Comparison of ENCODE assay signal across 10 mouse cellular contexts in the genomic region with DNA sequence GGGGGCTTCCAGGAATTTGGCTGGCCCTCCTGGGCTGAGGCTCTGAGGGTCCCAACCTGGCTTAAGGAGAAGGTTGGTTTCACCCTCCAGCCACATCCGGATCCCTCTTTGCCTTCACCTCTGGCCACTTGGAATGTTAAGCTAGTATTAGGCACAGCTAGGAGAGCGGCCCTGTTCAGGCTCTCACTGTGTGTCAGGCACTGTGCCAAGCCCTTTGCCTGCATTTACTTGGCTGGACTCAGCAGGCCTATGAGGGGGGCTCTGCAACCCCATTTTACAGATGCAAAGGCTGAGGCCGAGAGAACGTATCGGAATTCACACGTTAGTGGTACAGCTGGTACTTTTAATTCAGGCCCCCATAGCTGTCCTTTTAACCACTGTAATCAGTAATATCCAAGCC. TPM values are rescaled to one million over a fixed set of nuclear protein-coding genes. Genes with fewer than 3 reads are reported as not detected.
DNase-seq lines count a peak whose midpoint lies in the region; ATAC-seq and TF ChIP-seq lines count a peak whose summit lies in the region.
"Had no signal": no experiment of that assay in that cellular context is flagged by ENCODE, and none has a peak within 500 bp of the region (broad histone marks: within the 10 kb centered on the region; RNA-seq: fewer than 3 reads in every experiment).

No protein-coding gene starts in this region.

- peaks cover 98% of the 10 kb centered on the region for H3K4me1 ChIP-seq in heart, embryonic 13.5 days
- peaks cover 97% of the 10 kb centered on the region for H3K4me1 ChIP-seq in E14TG2a.4 (replicated peaks; ENCODE audit: low read depth, low read length)
- peaks cover 39% of the 10 kb centered on the region for H3K4me1 ChIP-seq in forebrain, embryonic 11.5 days (replicated peaks; ENCODE audit: control insufficient read depth, insufficient read depth, low read length)
- peaks cover 82% of the 10 kb centered on the region for H3K4me1 ChIP-seq in liver, embryonic 12.5 days

- DNase-seq in heart, postnatal 25 days (ENCODE audit: low spot score): no peak
- DNase-seq in forebrain, embryonic 11.5 days (ENCODE audit: low spot score): no peak
- DNase-seq in kidney, postnatal 25 days: peak; percentile 60 to 64
- no peak for DNase-seq in ovary, adult 18-20 months (ENCODE audit: low spot score)
- DNase-seq in urinary bladder, postnatal 10 days (ENCODE audit: low spot score): no peak
- DNase-seq: lung, adult 18-20 months had no signal

- TF ChIP-seq CTCF in E14TG2a.4 (conservative IDR thresholded peaks at IDR 0.05; ENCODE audit: low read length): no peak

- intact Hi-C loops in heart, postnatal 25 days (cut with DNase I): no loop called here

- H3K27ac ChIP-seq in heart, embryonic 13.5 days (replicated peaks): peak overlapping the region; percentile 89; the same call in 1 of the 2 replicates
- no peak overlapping the region for H3K27ac ChIP-seq in forebrain, embryonic 11.5 days (ENCODE audit: low read depth, low read length)
- H3K27ac ChIP-seq in liver, embryonic 12.5 days: no peak overlapping the region

- H3K4me2 ChIP-seq in heart, embryonic 13.5 days: no peak overlapping the region
- no peak overlapping the region for H3K4me2 ChIP-seq in forebrain, embryonic 11.5 days (ENCODE audit: low read depth, low read length, severe bottlenecking)
- H3K4me2 ChIP-seq in liver, embryonic 12.5 days: no peak overlapping the region

- no peak for ATAC-seq in heart, embryonic 13.5 days (ENCODE audit: extremely low read depth, insufficient number of reproducible peaks, low FRiP score, low TSS enrichment)
- peak; percentile 17 for ATAC-seq in forebrain, embryonic 11.5 days (replicated peaks; ENCODE audit: low FRiP score)
- no peak for ATAC-seq in liver, embryonic 12.5 days

- H3K36me3 ChIP-seq in heart, embryonic 13.5 days: peaks cover 26% of the 10 kb centered on the region
- peaks cover 37% of the 10 kb centered on the region for H3K36me3 ChIP-seq in E14TG2a.4 (ENCODE audit: insufficient read depth, low read length)
- no peaks in the 10 kb centered on the region for H3K36me3 ChIP-seq in forebrain, embryonic 11.5 days (ENCODE audit: control insufficient read depth, insufficient read depth, low read length)
- H3K36me3 ChIP-seq in liver, embryonic 12.5 days: 0 out of 2 replicates have a peak, but pooled peaks cover 8% of the 10 kb centered on the region

- no peak overlapping the region; the same call in 1 of the 2 replicates for H3K9ac ChIP-seq in heart, embryonic 13.5 days
- H3K9ac ChIP-seq in forebrain, embryonic 11.5 days (ENCODE audit: low read length): no peak overlapping the region
- H3K9ac ChIP-seq in liver, embryonic 12.5 days: no peak overlapping the region

- no peak overlapping the region for H3K4me3 ChIP-seq in heart, embryonic 13.5 days
- 0 out of 2 replicates have a peak overlapping the region, but pooled peaks have one; percentile 68 for H3K4me3 ChIP-seq in E14TG2a.4 (replicated peaks; ENCODE audit: low read length)
- H3K4me3 ChIP-seq in forebrain, embryonic 11.5 days (ENCODE audit: low read depth, low read length): no peak overlapping the region
- no peak overlapping the region for H3K4me3 ChIP-seq in liver, embryonic 12.5 days

- no peaks in the 10 kb centered on the region for H3K9me3 ChIP-seq in heart, embryonic 13.5 days
- no peaks in the 10 kb centered on the region for H3K9me3 ChIP-seq in E14TG2a.4 (ENCODE audit: low read length)
- no peaks in the 10 kb centered on the region for H3K9me3 ChIP-seq in forebrain, embryonic 11.5 days (ENCODE audit: control insufficient read depth, low read length)
- H3K9me3 ChIP-seq in liver, embryonic 12.5 days (replicated peaks): no peaks in the 10 kb centered on the region

- WGBS in heart, embryonic 13.5 days: 74% methylated on average over 6 of the region's 6 CpGs
- WGBS in forebrain, embryonic 11.5 days: 70% methylated on average over 6 of the region's 6 CpGs
- WGBS in liver, embryonic 12.5 days (ENCODE audit: insufficient replicate concordance): 88% methylated on average over 6 of the region's 6 CpGs

- no peaks in the 10 kb centered on the region for H3K27me3 ChIP-seq in heart, embryonic 13.5 days (replicated peaks)
- no peaks in the 10 kb centered on the region for H3K27me3 ChIP-seq in E14TG2a.4 (ENCODE audit: insufficient read depth, low read length)
- no peaks in the 10 kb centered on the region for H3K27me3 ChIP-seq in forebrain, embryonic 11.5 days (ENCODE audit: control insufficient read depth, insufficient read depth, low read length)
- no peaks in the 10 kb centered on the region for H3K27me3 ChIP-seq in liver, embryonic 12.5 days (replicated peaks)
- H3K27me3 ChIP-seq: CH12.LX had no signal

RNA-seq across cellular contexts. Expression of a gene that starts 12.6 kb away (rescaled TPM):
- polyA plus RNA-seq in heart, embryonic 13.5 days (2015; fragmentation: Nextera tagmentation; extraction: Ambion mirVana): 6.5 and 6.9 TPM in 2 replicates
- 10 to 100 TPM; 43.2 to 50.4 TPM for total RNA-seq in heart, postnatal 25 days (2021)
- polyA plus RNA-seq in forebrain, embryonic 11.5 days (2014; fragmentation: Nextera tagmentation; extraction: Ambion mirVana): 5.5 and 7.5 TPM in 2 replicates
- polyA plus RNA-seq in liver, embryonic 12.5 days (2016; fragmentation: Nextera tagmentation; extraction: Ambion mirVana): 2.9 and 3.2 TPM in 2 replicates

RNA-seq across cellular contexts. Expression of a gene that starts 49.7 kb away (rescaled TPM):
- 0.21 and 0.23 TPM in 2 replicates for polyA plus RNA-seq in heart, embryonic 13.5 days (2015; fragmentation: Nextera tagmentation; extraction: Ambion mirVana)
- total RNA-seq in heart, postnatal 25 days (2021): under 1 TPM; 0.26 to 0.39 TPM
- 0.13 TPM in 1 of 2 replicates, not detected in the other for polyA plus RNA-seq in forebrain, embryonic 11.5 days (2014; fragmentation: Nextera tagmentation; extraction: Ambion mirVana)
- polyA plus RNA-seq in liver, embryonic 12.5 days (2016; fragmentation: Nextera tagmentation; extraction: Ambion mirVana): 0.60 and 0.73 TPM in 2 replicates

Comparison
In these comparisons a context has a peak if more than half of its experiments do, and no peak if none do; other contexts are left out.
1. DNase-seq: peak in kidney, postnatal 25 days (2 of 2); none in heart, postnatal 25 days (single experiment), forebrain, embryonic 11.5 days (single experiment), ovary, adult 18-20 months (single experiment) and urinary bladder, postnatal 10 days (single experiment).